ENCODE assay signal across 31 mouse cellular contexts in genomic region chr1:134281563-134281962, GRCm38 (mm10). TPM values are rescaled to one million over a fixed set of nuclear protein-coding genes. Genes with fewer than 3 reads are reported as not detected.
DNase-seq lines count a peak whose midpoint lies in the region; ATAC-seq and TF ChIP-seq lines count a peak whose summit lies in the region.
"Had no signal": no experiment of that assay in that cellular context is flagged by ENCODE, and none has a peak within 500 bp of the region (broad histone marks: within the 10 kb centered on the region; RNA-seq: fewer than 3 reads in every experiment).

No protein-coding gene starts in this region.

- H3K27me3 ChIP-seq in kidney, postnatal 0 days (ENCODE audit: insufficient read depth, low read length) = no peaks in the 10 kb centered on the region
- no peaks in the 10 kb centered on the region for H3K27me3 ChIP-seq in kidney, embryonic 16.5 days (ENCODE audit: insufficient read depth, low read length)
- no peaks in the 10 kb centered on the region for H3K27me3 ChIP-seq in lung, embryonic 14.5 days (ENCODE audit: insufficient read depth, low read length)
- peaks cover 14% of the 10 kb centered on the region for H3K27me3 ChIP-seq in G1E (ENCODE audit: insufficient read depth, low read length)
- no peaks in the 10 kb centered on the region for H3K27me3 ChIP-seq in stomach, postnatal 0 days (ENCODE audit: control insufficient read depth, insufficient read depth, low read length)
- H3K27me3 ChIP-seq: CH12.LX; embryonic facial prominence, embryonic 15.5 days; forebrain, embryonic 15.5 days; heart, embryonic 13.5 days; hindbrain, embryonic 13.5 days; limb, embryonic 15.5 days; lung, embryonic 15.5 days had no signal

- H3K4me1 ChIP-seq in kidney, postnatal 0 days (replicated peaks; ENCODE audit: insufficient read depth, low read length) = no peaks in the 10 kb centered on the region
- H3K4me1 ChIP-seq in kidney, embryonic 16.5 days (ENCODE audit: insufficient read depth, low read length) = 0 out of 2 replicates have a peak, but pooled peaks cover 3% of the 10 kb centered on the region
- no peaks in the 10 kb centered on the region for H3K4me1 ChIP-seq in lung, embryonic 14.5 days (ENCODE audit: insufficient read depth)
- no peaks in the 10 kb centered on the region for H3K4me1 ChIP-seq in G1E (ENCODE audit: insufficient read depth, low read depth, low read length)
- H3K4me1 ChIP-seq in stomach, postnatal 0 days (replicated peaks; ENCODE audit: control insufficient read depth, insufficient read depth) = no peaks in the 10 kb centered on the region
- H3K4me1 ChIP-seq: embryonic facial prominence, embryonic 15.5 days; forebrain, embryonic 15.5 days; hindbrain, embryonic 13.5 days; lung, embryonic 15.5 days had no signal

- DNase-seq in kidney, postnatal 0 days (ENCODE audit: low spot score) = no peak
- DNase-seq in lung, embryonic 14.5 days = no peak
- no peak for DNase-seq in lung, postnatal 10 days
- DNase-seq in G1E (ENCODE audit: low spot score) = no peak
- no peak for DNase-seq in stomach, postnatal 0 days (ENCODE audit: low spot score)
- no peak for DNase-seq in adrenal gland, postnatal 10 days
- DNase-seq: adrenal gland, adult 8-10 months; B cell, adult 2 months; cerebellum, adult 9-11 months; gastrocnemius, postnatal 10 days; heart, adult 18-20 months; kidney, adult 8-10 months; kidney, postnatal 36 days; left cerebral cortex, postnatal 4 days; thymus, adult 18-20 months; thymus, postnatal 36 days had no signal

- no peaks in the 10 kb centered on the region for H3K36me3 ChIP-seq in kidney, postnatal 0 days (ENCODE audit: insufficient read depth, low read length)
- H3K36me3 ChIP-seq in kidney, embryonic 16.5 days (ENCODE audit: insufficient read depth, low read length) = no peaks in the 10 kb centered on the region
- no peaks in the 10 kb centered on the region for H3K36me3 ChIP-seq in lung, embryonic 14.5 days (ENCODE audit: insufficient read depth)
- H3K36me3 ChIP-seq in G1E (replicated peaks) = no peaks in the 10 kb centered on the region
- no peaks in the 10 kb centered on the region for H3K36me3 ChIP-seq in stomach, postnatal 0 days (ENCODE audit: control insufficient read depth, insufficient read depth, low read length)
- H3K36me3 ChIP-seq: embryonic facial prominence, embryonic 15.5 days; forebrain, embryonic 15.5 days; heart, embryonic 13.5 days; hindbrain, embryonic 13.5 days; limb, embryonic 15.5 days; lung, embryonic 15.5 days had no signal

- no peak overlapping the region for H3K4me2 ChIP-seq in kidney, postnatal 0 days (ENCODE audit: low read length)
- H3K4me2 ChIP-seq in kidney, embryonic 16.5 days (replicated peaks; ENCODE audit: low read depth, low read length) = no peak overlapping the region
- H3K4me2 ChIP-seq in lung, embryonic 14.5 days = no peak overlapping the region
- no peak overlapping the region for H3K4me2 ChIP-seq in stomach, postnatal 0 days (replicated peaks; ENCODE audit: low read depth)
- H3K4me2 ChIP-seq: embryonic facial prominence, embryonic 15.5 days; forebrain, embryonic 15.5 days; heart, embryonic 13.5 days; hindbrain, embryonic 13.5 days; limb, embryonic 15.5 days; lung, embryonic 15.5 days; midbrain, embryonic 11.5 days had no signal

- peak; percentile 22; the same call in 1 of the 2 replicates for TF ChIP-seq CTCF in kidney, postnatal 0 days (IDR thresholded peaks at IDR 0.05; ENCODE audit: low read depth)
- TF ChIP-seq CTCF in lung, embryonic 14.5 days (IDR thresholded peaks at IDR 0.05; ENCODE audit: low read depth) = peak; percentile 27
- 0 out of 2 replicates have a peak, but pooled peaks have one; percentile 19 for TF ChIP-seq CTCF in G1E (IDR thresholded peaks at IDR 0.05; ENCODE audit: low read depth, low read length)
- peak; percentile 31; the same call in 1 of the 2 replicates for TF ChIP-seq CTCF in stomach, postnatal 0 days (IDR thresholded peaks at IDR 0.05; ENCODE audit: low read depth)

- WGBS in kidney, postnatal 0 days = 74% methylated on average over 4 of the region's 4 CpGs
- 75% methylated on average over 4 of the region's 4 CpGs for WGBS in kidney, embryonic 16.5 days
- 69% methylated on average over 4 of the region's 4 CpGs for WGBS in lung, embryonic 14.5 days
- 74% methylated on average over 4 of the region's 4 CpGs for WGBS in stomach, postnatal 0 days

- H3K4me3 ChIP-seq in kidney, postnatal 0 days (replicated peaks; ENCODE audit: low read depth, low read length) = no peak overlapping the region
- H3K4me3 ChIP-seq in kidney, embryonic 16.5 days (ENCODE audit: low read length) = no peak overlapping the region
- no peak overlapping the region for H3K4me3 ChIP-seq in lung, embryonic 14.5 days (ENCODE audit: low read depth, low read length)
- no peak overlapping the region for H3K4me3 ChIP-seq in G1E (ENCODE audit: low read depth, low read length)
- H3K4me3 ChIP-seq in stomach, postnatal 0 days (ENCODE audit: low read depth, low read length) = no peak overlapping the region
- H3K4me3 ChIP-seq: embryonic facial prominence, embryonic 15.5 days; forebrain, embryonic 15.5 days; heart, embryonic 13.5 days; hindbrain, embryonic 13.5 days; limb, embryonic 15.5 days; lung, embryonic 15.5 days had no signal

- TF ChIP-seq EP300 in stomach, postnatal 0 days (optimal IDR thresholded peaks at IDR 0.05) = no peak

- no peak overlapping the region for H3K9ac ChIP-seq in kidney, postnatal 0 days (ENCODE audit: low read depth, low read length)
- H3K9ac ChIP-seq in kidney, embryonic 16.5 days (replicated peaks; ENCODE audit: low read length) = no peak overlapping the region
- no peak overlapping the region for H3K9ac ChIP-seq in lung, embryonic 14.5 days
- H3K9ac ChIP-seq in stomach, postnatal 0 days (ENCODE audit: low read length) = no peak overlapping the region
- H3K9ac ChIP-seq: embryonic facial prominence, embryonic 15.5 days; forebrain, embryonic 15.5 days; heart, embryonic 13.5 days; hindbrain, embryonic 13.5 days; limb, embryonic 15.5 days; lung, embryonic 15.5 days had no signal

- H3K9me3 ChIP-seq in kidney, postnatal 0 days (replicated peaks; ENCODE audit: low read length) = no peaks in the 10 kb centered on the region
- H3K9me3 ChIP-seq in kidney, embryonic 16.5 days (ENCODE audit: low read length) = no peaks in the 10 kb centered on the region
- H3K9me3 ChIP-seq in lung, embryonic 14.5 days (ENCODE audit: low read depth, low read length) = no peaks in the 10 kb centered on the region
- no peaks in the 10 kb centered on the region for H3K9me3 ChIP-seq in G1E (replicated peaks)
- H3K9me3 ChIP-seq in stomach, postnatal 0 days (ENCODE audit: control insufficient read depth, low read length) = no peaks in the 10 kb centered on the region
- H3K9me3 ChIP-seq: embryonic facial prominence, embryonic 15.5 days; forebrain, embryonic 15.5 days; heart, embryonic 13.5 days; hindbrain, embryonic 13.5 days; limb, embryonic 15.5 days; lung, embryonic 15.5 days had no signal

- ATAC-seq in kidney, postnatal 0 days (replicated peaks; ENCODE audit: low FRiP score, low read depth) = no peak
- ATAC-seq in kidney, embryonic 16.5 days (ENCODE audit: low FRiP score, low TSS enrichment) = no peak
- no peak for ATAC-seq in lung, embryonic 14.5 days (ENCODE audit: insufficient read depth)
- no peak for ATAC-seq in G1E (ENCODE audit: extremely low read depth, insufficient number of reproducible peaks, low FRiP score, poor library complexity, severe bottlenecking)
- no peak for ATAC-seq in stomach, postnatal 0 days (ENCODE audit: low FRiP score, low TSS enrichment)
- ATAC-seq: forebrain, embryonic 15.5 days; inflammation-experienced regulatory T-cells, adult 6 months had no signal

- H3K27ac ChIP-seq in kidney, postnatal 0 days = no peak overlapping the region
- no peak overlapping the region for H3K27ac ChIP-seq in kidney, embryonic 16.5 days (ENCODE audit: low read length)
- H3K27ac ChIP-seq in lung, embryonic 14.5 days (ENCODE audit: low read depth) = no peak overlapping the region
- H3K27ac ChIP-seq in stomach, postnatal 0 days (replicated peaks) = no peak overlapping the region
- H3K27ac ChIP-seq: embryonic facial prominence, embryonic 15.5 days; forebrain, embryonic 15.5 days; heart, embryonic 13.5 days; hindbrain, embryonic 13.5 days; limb, embryonic 15.5 days; lung, embryonic 15.5 days had no signal

RNA-seq across cellular contexts. Expression of gene Myog, which starts 8.2 kb away (rescaled TPM):
- 0.08 TPM in 1 of 2 replicates, not detected in the other for polyA plus RNA-seq in kidney, postnatal 0 days (2015; fragmentation: Nextera tagmentation; extraction: Ambion mirVana)
- 2.4 and 3.4 TPM in 2 replicates for polyA plus RNA-seq in kidney, embryonic 16.5 days (2015; fragmentation: Nextera tagmentation; extraction: Ambion mirVana)
- polyA plus RNA-seq in lung, embryonic 14.5 days (2014; fragmentation: Nextera tagmentation; extraction: Ambion mirVana) = not detected in 2 replicates
- total RNA-seq in G1E (2014; fragmentation: Nextera tagmentation) = not detected in 2 replicates
- total RNA-seq in G1E (2017) = not detected in 2 replicates
- not detected in 2 replicates for polyA plus RNA-seq in G1E (2012)
- 2.7 and 5.0 TPM in 2 replicates for polyA plus RNA-seq in stomach, postnatal 0 days (2015; fragmentation: Nextera tagmentation; extraction: Ambion mirVana)
- total RNA-seq in adrenal gland, postnatal 10 days (2021) = 1 to 10 TPM; 2.0 to 9.6 TPM
- total RNA-seq: adrenal gland, adult 8-10 months; CH12.LX; common myeloid progenitor, adult 5-6 weeks; heart, adult 18-20 months; heart, postnatal 25 days; left cerebral cortex, adult 18-20 months; left cerebral cortex, postnatal 4 days had no signal
- polyA plus RNA-seq: inflammation-experienced regulatory T-cells, adult 6 months; midbrain, embryonic 11.5 days; midbrain, postnatal 0 days; spleen, adult 2 months had no signal

RNA-seq across cellular contexts. Expression of gene Adora1, which starts 46.3 kb away (rescaled TPM):
- 11.7 and 13.7 TPM in 2 replicates for polyA plus RNA-seq in kidney, postnatal 0 days (2015; fragmentation: Nextera tagmentation; extraction: Ambion mirVana)
- polyA plus RNA-seq in kidney, embryonic 16.5 days (2015; fragmentation: Nextera tagmentation; extraction: Ambion mirVana) = 10.4 and 10.6 TPM in 2 replicates
- polyA plus RNA-seq in lung, embryonic 14.5 days (2014; fragmentation: Nextera tagmentation; extraction: Ambion mirVana) = 0.30 and 0.92 TPM in 2 replicates
- total RNA-seq in G1E (2014; fragmentation: Nextera tagmentation) (not detected in 2 replicates), G1E (2017) (0.06 and 0.16 TPM in 2 replicates)
- polyA plus RNA-seq in G1E (2012) = not detected in 2 replicates
- 11.2 and 11.4 TPM in 2 replicates for polyA plus RNA-seq in stomach, postnatal 0 days (2015; fragmentation: Nextera tagmentation; extraction: Ambion mirVana)
- total RNA-seq in adrenal gland, postnatal 10 days (2021) = 10 to 100 TPM; 70.4 to 83.0 TPM
- total RNA-seq: CH12.LX; common myeloid progenitor, adult 5-6 weeks had no signal
- polyA plus RNA-seq: inflammation-experienced regulatory T-cells, adult 6 months had no signal

RNA-seq across cellular contexts. Expression of gene Ppfia4, which starts 51.2 kb away (rescaled TPM):
- polyA plus RNA-seq in kidney, postnatal 0 days (2015; fragmentation: Nextera tagmentation; extraction: Ambion mirVana) = 2.0 and 2.3 TPM in 2 replicates
- polyA plus RNA-seq in kidney, embryonic 16.5 days (2015; fragmentation: Nextera tagmentation; extraction: Ambion mirVana) = 3.6 and 3.9 TPM in 2 replicates
- polyA plus RNA-seq in lung, embryonic 14.5 days (2014; fragmentation: Nextera tagmentation; extraction: Ambion mirVana) = 2.4 and 2.6 TPM in 2 replicates
- not detected in 2 replicates for total RNA-seq in G1E (2014; fragmentation: Nextera tagmentation)
- total RNA-seq in G1E (2017) = 0.05 TPM in 1 of 2 replicates, not detected in the other
- polyA plus RNA-seq in G1E (2012) = 0.13 and 0.20 TPM in 2 replicates
- 2.8 TPM in 2 replicates for polyA plus RNA-seq in stomach, postnatal 0 days (2015; fragmentation: Nextera tagmentation; extraction: Ambion mirVana)
- total RNA-seq in adrenal gland, postnatal 10 days (2021) = 1 to 10 TPM; 1.5 to 3.0 TPM
